Mouse (Mus musculus): Measurements from ENCODE around the gene Zfp827. TPM values are rescaled to one million over a fixed set of nuclear protein-coding genes. Genes with fewer than 3 reads are reported as not detected.

Gene Zfp827
- polyA plus RNA-seq, 1 experiment from 2014 or later, result 5.2 TPM

- WGBS, result 93% methylated on average over 4 of the region's 4 CpGs
- Histone ChIP-seq H3K4me1 (ENCODE audit: control insufficient read depth, insufficient read depth, low read length) (no peaks in the 10 kb centered on the region), H3K27me3 (ENCODE audit: control insufficient read depth, insufficient read depth, low read length) (no peaks in the 10 kb centered on the region), H3K9me3 (replicated peaks; ENCODE audit: control insufficient read depth, low read length) (no peaks in the 10 kb centered on the region), H3K4me2 (ENCODE audit: low read depth, low read length) (no peak overlapping the region), H3K27ac (ENCODE audit: low read length) (no peak overlapping the region), H3K4me3 (ENCODE audit: low read length) (no peak overlapping the region), H3K36me3 (ENCODE audit: control insufficient read depth, insufficient read depth) (peaks cover 20% of the 10 kb centered on the region; the same call in 1 of the 2 replicates), H3K9ac (ENCODE audit: low read length) (no peak overlapping the region)
- ATAC-seq (replicated peaks; ENCODE audit: extremely low read depth, insufficient read depth, low FRiP score), result no peak
Measured at GRCm38 (mm10) chr8:79139614-79140013, 111.4 kb downstream of the Zfp827 start.

- Histone ChIP-seq H3K27ac (ENCODE audit: low read length) (no peak overlapping the region), H3K4me3 (ENCODE audit: low read length) (no peak overlapping the region), H3K36me3 (ENCODE audit: control insufficient read depth, insufficient read depth) (peaks cover 19% of the 10 kb centered on the region; the same call in 1 of the 2 replicates), H3K9me3 (replicated peaks; ENCODE audit: control insufficient read depth, low read length) (no peaks in the 10 kb centered on the region), H3K4me1 (ENCODE audit: control insufficient read depth, insufficient read depth, low read length) (0 out of 2 replicates have a peak, but pooled peaks cover 2% of the 10 kb centered on the region), H3K9ac (ENCODE audit: low read length) (no peak overlapping the region), H3K27me3 (ENCODE audit: control insufficient read depth, insufficient read depth, low read length) (no peaks in the 10 kb centered on the region), H3K4me2 (ENCODE audit: low read depth, low read length) (no peak overlapping the region)
- ATAC-seq (replicated peaks; ENCODE audit: extremely low read depth, insufficient read depth, low FRiP score), result no peak
- 81% methylated on average over 8 of the region's 8 CpGs for WGBS
Measured at GRCm38 (mm10) chr8:79140981-79141380, 112.7 kb downstream of the Zfp827 start.

- no peak overlapping the region for H3K27ac ChIP-seq (ENCODE audit: low read length)
- H3K36me3 ChIP-seq (ENCODE audit: control insufficient read depth, insufficient read depth), result peaks cover 15% of the 10 kb centered on the region; the same call in 1 of the 2 replicates
- H3K9me3 ChIP-seq (replicated peaks; ENCODE audit: control insufficient read depth, low read length), result no peaks in the 10 kb centered on the region
- H3K4me2 ChIP-seq (ENCODE audit: low read depth, low read length), result no peak overlapping the region
- H3K4me3 ChIP-seq (ENCODE audit: low read length), result no peak overlapping the region
- no peak overlapping the region for H3K9ac ChIP-seq (ENCODE audit: low read length)
- H3K4me1 ChIP-seq (ENCODE audit: control insufficient read depth, insufficient read depth, low read length), result 0 out of 2 replicates have a peak, but pooled peaks cover 2% of the 10 kb centered on the region
- no peak for ATAC-seq (replicated peaks; ENCODE audit: extremely low read depth, insufficient read depth, low FRiP score)
- WGBS, result 76% methylated on average over 11 of the region's 11 CpGs
- H3K27me3 ChIP-seq (ENCODE audit: control insufficient read depth, insufficient read depth, low read length), result no peaks in the 10 kb centered on the region
Measured at GRCm38 (mm10) chr8:79141592-79141991, 113.4 kb downstream of the Zfp827 start.

GRCm38 (mm10) chr8:79143729-79144128, 115.5 kb downstream of the Zfp827 start:
- no peaks in the 10 kb centered on the region for H3K9me3 ChIP-seq (replicated peaks; ENCODE audit: control insufficient read depth, low read length)
- no peak overlapping the region for H3K9ac ChIP-seq (ENCODE audit: low read length)
- H3K4me1 ChIP-seq (ENCODE audit: control insufficient read depth, insufficient read depth, low read length), result 0 out of 2 replicates have a peak, but pooled peaks cover 2% of the 10 kb centered on the region
- H3K27me3 ChIP-seq (ENCODE audit: control insufficient read depth, insufficient read depth, low read length), result no peaks in the 10 kb centered on the region
- no peak for ATAC-seq (replicated peaks; ENCODE audit: extremely low read depth, insufficient read depth, low FRiP score)
- peaks cover 6% of the 10 kb centered on the region; the same call in 1 of the 2 replicates for H3K36me3 ChIP-seq (ENCODE audit: control insufficient read depth, insufficient read depth)
- no peak overlapping the region for H3K4me3 ChIP-seq (ENCODE audit: low read length)
- H3K27ac ChIP-seq (ENCODE audit: low read length), result no peak overlapping the region
- 93% methylated on average over 3 of the region's 3 CpGs for WGBS
- no peak overlapping the region for H3K4me2 ChIP-seq (ENCODE audit: low read depth, low read length)

GRCm38 (mm10) chr8:79145210-79145609, 117.0 kb downstream of the Zfp827 start:
- Histone ChIP-seq H3K4me3 (ENCODE audit: low read length) (no peak overlapping the region), H3K4me2 (ENCODE audit: low read depth, low read length) (no peak overlapping the region)
- ATAC-seq (replicated peaks; ENCODE audit: extremely low read depth, insufficient read depth, low FRiP score), result no peak

GRCm38 (mm10) chr8:79145626-79146025, 117.4 kb downstream of the Zfp827 start:
- no peaks in the 10 kb centered on the region for H3K9me3 ChIP-seq (replicated peaks; ENCODE audit: control insufficient read depth, low read length)
- no peaks in the 10 kb centered on the region; the same call in 1 of the 2 replicates for H3K36me3 ChIP-seq (ENCODE audit: control insufficient read depth, insufficient read depth)
- no peak overlapping the region for H3K4me2 ChIP-seq (ENCODE audit: low read depth, low read length)
- no peak for ATAC-seq (replicated peaks; ENCODE audit: extremely low read depth, insufficient read depth, low FRiP score)
- WGBS, result 79% methylated on average over 10 of the region's 10 CpGs
- H3K4me3 ChIP-seq (ENCODE audit: low read length), result no peak overlapping the region
- no peaks in the 10 kb centered on the region for H3K27me3 ChIP-seq (ENCODE audit: control insufficient read depth, insufficient read depth, low read length)
- H3K9ac ChIP-seq (ENCODE audit: low read length), result no peak overlapping the region
- no peak overlapping the region for H3K27ac ChIP-seq (ENCODE audit: low read length)
- 0 out of 2 replicates have a peak, but pooled peaks cover 2% of the 10 kb centered on the region for H3K4me1 ChIP-seq (ENCODE audit: control insufficient read depth, insufficient read depth, low read length)

More at GRCm38 (mm10) chr8:79145210-79145609, 117.0 kb downstream of the Zfp827 start:
- Histone ChIP-seq H3K9ac (ENCODE audit: low read length) (no peak overlapping the region), H3K27me3 (ENCODE audit: control insufficient read depth, insufficient read depth, low read length) (no peaks in the 10 kb centered on the region), H3K9me3 (replicated peaks; ENCODE audit: control insufficient read depth, low read length) (no peaks in the 10 kb centered on the region), H3K4me1 (ENCODE audit: control insufficient read depth, insufficient read depth, low read length) (0 out of 2 replicates have a peak, but pooled peaks cover 2% of the 10 kb centered on the region), H3K36me3 (ENCODE audit: control insufficient read depth, insufficient read depth) (no peaks in the 10 kb centered on the region; the same call in 1 of the 2 replicates), H3K27ac (ENCODE audit: low read length) (no peak overlapping the region)
- WGBS, result 81% methylated on average over 8 of the region's 8 CpGs

GRCm38 (mm10) chr8:79148799-79149198, 120.6 kb downstream of the Zfp827 start:
- H3K9me3 ChIP-seq (replicated peaks; ENCODE audit: control insufficient read depth, low read length), result no peaks in the 10 kb centered on the region
- H3K27ac ChIP-seq (ENCODE audit: low read length), result no peak overlapping the region
- ATAC-seq (replicated peaks; ENCODE audit: extremely low read depth, insufficient read depth, low FRiP score), result no peak
- no peak overlapping the region for H3K4me2 ChIP-seq (ENCODE audit: low read depth, low read length)
- H3K27me3 ChIP-seq (ENCODE audit: control insufficient read depth, insufficient read depth, low read length), result no peaks in the 10 kb centered on the region
- H3K9ac ChIP-seq (ENCODE audit: low read length), result no peak overlapping the region
- no peaks in the 10 kb centered on the region; the same call in 1 of the 2 replicates for H3K36me3 ChIP-seq (ENCODE audit: control insufficient read depth, insufficient read depth)
- H3K4me3 ChIP-seq (ENCODE audit: low read length), result no peak overlapping the region
- WGBS, result 83% methylated on average over 10 of the region's 10 CpGs
- H3K4me1 ChIP-seq (ENCODE audit: control insufficient read depth, insufficient read depth, low read length), result 0 out of 2 replicates have a peak, but pooled peaks cover 2% of the 10 kb centered on the region

GRCm38 (mm10) chr8:79149880-79150279, 121.6 kb downstream of the Zfp827 start:
- no peak overlapping the region for H3K9ac ChIP-seq (ENCODE audit: low read length)
- H3K9me3 ChIP-seq (replicated peaks; ENCODE audit: control insufficient read depth, low read length), result no peaks in the 10 kb centered on the region
- no peak for ATAC-seq (replicated peaks; ENCODE audit: extremely low read depth, insufficient read depth, low FRiP score)
- H3K27me3 ChIP-seq (ENCODE audit: control insufficient read depth, insufficient read depth, low read length), result no peaks in the 10 kb centered on the region
- WGBS, result 88% methylated on average over 10 of the region's 10 CpGs
- no peak overlapping the region for H3K27ac ChIP-seq (ENCODE audit: low read length)
- H3K36me3 ChIP-seq (ENCODE audit: control insufficient read depth, insufficient read depth), result no peaks in the 10 kb centered on the region; the same call in 1 of the 2 replicates
- H3K4me3 ChIP-seq (ENCODE audit: low read length), result no peak overlapping the region
- H3K4me1 ChIP-seq (ENCODE audit: control insufficient read depth, insufficient read depth, low read length), result 0 out of 2 replicates have a peak, but pooled peaks cover 2% of the 10 kb centered on the region
- no peak overlapping the region for H3K4me2 ChIP-seq (ENCODE audit: low read depth, low read length)

GRCm38 (mm10) chr8:79150544-79151192, 122.4 kb downstream of the Zfp827 start:
- H3K9ac ChIP-seq (ENCODE audit: low read length), result no peak overlapping the region
- H3K9me3 ChIP-seq (replicated peaks; ENCODE audit: control insufficient read depth, low read length), result no peaks in the 10 kb centered on the region
- H3K4me2 ChIP-seq (ENCODE audit: low read depth, low read length), result no peak overlapping the region
- no peak overlapping the region for H3K27ac ChIP-seq (ENCODE audit: low read length)
- H3K4me3 ChIP-seq (ENCODE audit: low read length), result no peak overlapping the region
- 0 out of 2 replicates have a peak, but pooled peaks cover 2% of the 10 kb centered on the region for H3K4me1 ChIP-seq (ENCODE audit: control insufficient read depth, insufficient read depth, low read length)
- WGBS, result 36% methylated on average over 11 of the region's 11 CpGs
- no peaks in the 10 kb centered on the region for H3K36me3 ChIP-seq (ENCODE audit: control insufficient read depth, insufficient read depth)
- ATAC-seq (replicated peaks; ENCODE audit: extremely low read depth, insufficient read depth, low FRiP score), result no peak
- no peaks in the 10 kb centered on the region for H3K27me3 ChIP-seq (ENCODE audit: control insufficient read depth, insufficient read depth, low read length)

Data from heart, embryonic 16.5 days (tissue).